Mouse (Mus musculus): ENCODE results near the gene Prkag1.

- no peak for TF ChIP-seq CTCF (IDR thresholded peaks at IDR 0.05; ENCODE audit: low read depth)
- TF ChIP-seq EP300 (optimal IDR thresholded peaks at IDR 0.05) = no peak
Observed at GRCm38 (mm10) chr15:98796803-98797595, 34.3 kb downstream of the Prkag1 start.

All from stomach, postnatal 0 days (tissue).